Mouse (Mus musculus): Measurements from ENCODE around the gene Sync. TPM values are rescaled to one million over a fixed set of nuclear protein-coding genes. Genes with fewer than 3 reads are reported as not detected.

Gene Sync
- polyA plus RNA-seq, 1 experiment from 2014 or later, result 0.50 TPM

DNA sequence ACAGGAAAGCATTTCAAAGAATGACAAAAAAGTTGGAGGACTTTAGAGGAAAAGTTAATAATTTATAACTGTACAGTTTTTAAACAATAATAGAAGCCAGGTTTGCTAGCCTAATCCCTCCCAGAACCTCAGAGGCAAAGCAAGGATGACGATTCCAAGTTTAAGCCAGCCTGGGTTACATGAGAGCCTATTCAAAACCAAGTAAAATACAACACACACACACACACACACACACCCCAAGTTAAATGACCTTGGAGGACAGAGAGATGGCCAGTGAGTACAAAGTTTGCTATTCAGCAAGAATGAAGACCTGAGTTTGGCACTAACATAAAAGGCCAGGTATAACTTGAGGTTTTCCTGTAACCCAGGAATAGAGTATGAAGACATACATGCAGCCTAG lies 38.8 kb downstream of the Sync start:
- no peak for DNase-seq (ENCODE audit: extremely low spot score, low spot score)
- H3K27me3 ChIP-seq (ENCODE audit: poor library complexity, severe bottlenecking), result no peaks in the 10 kb centered on the region
- no peak overlapping the region for H3K27ac ChIP-seq
- WGBS, result 77% methylated on average over 1 of the region's 1 CpGs
- H3K4me3 ChIP-seq, result no peak overlapping the region
- peaks cover 5% of the 10 kb centered on the region; the same call in 1 of the 2 replicates for H3K4me1 ChIP-seq
- H3K9me3 ChIP-seq, result no peaks in the 10 kb centered on the region
- H3K36me3 ChIP-seq (replicated peaks), result peaks cover 100% of the 10 kb centered on the region

DNA sequence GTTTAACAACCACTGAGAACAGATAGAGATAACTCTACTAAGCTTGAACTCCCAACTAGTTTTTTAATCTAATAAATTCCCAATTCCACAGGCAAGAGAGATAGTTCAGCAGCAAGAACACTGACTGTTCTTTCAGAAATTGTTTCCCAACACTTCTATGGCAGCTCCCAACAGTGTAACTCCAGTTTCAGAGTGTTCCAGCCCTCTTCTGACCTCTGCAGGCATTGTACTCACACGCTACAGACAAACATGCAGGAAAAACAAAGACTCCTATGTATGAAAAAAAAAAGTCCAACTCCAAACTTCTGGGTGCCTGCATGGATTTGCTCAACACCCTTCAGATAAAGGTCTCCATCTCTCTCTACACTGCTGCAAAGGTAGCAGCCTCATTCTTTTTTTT lies 45.4 kb downstream of the Sync start:
- Histone ChIP-seq H3K36me3 (replicated peaks) (peaks cover 62% of the 10 kb centered on the region), H3K9me3 (no peaks in the 10 kb centered on the region), H3K4me1 (peaks cover 52% of the 10 kb centered on the region), H3K4me3 (peak overlapping the region; percentile 96), H3K27me3 (ENCODE audit: poor library complexity, severe bottlenecking) (no peaks in the 10 kb centered on the region), H3K27ac (no peak overlapping the region)
- DNase-seq (ENCODE audit: extremely low spot score, low spot score), result no peak
- WGBS, result 78% methylated on average over 1 of the region's 1 CpGs

- Histone ChIP-seq H3K4me1 (peaks cover 52% of the 10 kb centered on the region), H3K27me3 (ENCODE audit: poor library complexity, severe bottlenecking) (no peaks in the 10 kb centered on the region), H3K4me3 (peak overlapping the region; percentile 96), H3K9me3 (no peaks in the 10 kb centered on the region), H3K36me3 (replicated peaks) (peaks cover 43% of the 10 kb centered on the region), H3K27ac (peak overlapping the region; percentile 99)
- under 1% methylated on average over 62 of the region's 62 CpGs for WGBS
- DNase-seq (ENCODE audit: extremely low spot score, low spot score), result no peak
These were observed 47.3 kb downstream of the Sync start for GRCm38 (mm10) chr4:129334677-129335215.

- no peaks in the 10 kb centered on the region for H3K9me3 ChIP-seq
- peak; percentile 98 for DNase-seq (ENCODE audit: extremely low spot score, low spot score)
- H3K4me1 ChIP-seq, result peaks cover 52% of the 10 kb centered on the region
- H3K27ac ChIP-seq, result peak within 1 kb of the TSS; percentile 99
- peaks cover 39% of the 10 kb centered on the region for H3K36me3 ChIP-seq (replicated peaks)
- under 1% methylated on average over 73 of the region's 73 CpGs for WGBS
- H3K27me3 ChIP-seq (ENCODE audit: poor library complexity, severe bottlenecking), result no peaks in the 10 kb centered on the region
- H3K4me3 ChIP-seq, result peak within 1 kb of the TSS; percentile 96
These were observed 48.0 kb downstream of the Sync start, which contains the start of the genes Rbbp4 and Zbtb8os for GRCm38 (mm10) chr4:129335216-129336074. Gene Rbbp4, minus strand, starts transcription at chr4:129335370. Gene Zbtb8os, plus strand, starts transcription at chr4:129335695.

GRCm38 (mm10) chr4:129336291-129336690 lies 48.9 kb downstream of the Sync start:
- Histone ChIP-seq H3K36me3 (replicated peaks) (peaks cover 39% of the 10 kb centered on the region), H3K4me3 (peak overlapping the region; percentile 96), H3K9me3 (no peaks in the 10 kb centered on the region), H3K27me3 (ENCODE audit: poor library complexity, severe bottlenecking) (no peaks in the 10 kb centered on the region), H3K27ac (peak overlapping the region; percentile 99), H3K4me1 (peaks cover 46% of the 10 kb centered on the region)
- no peak for DNase-seq (ENCODE audit: extremely low spot score, low spot score)
- 59% methylated on average over 14 of the region's 14 CpGs for WGBS

DNA sequence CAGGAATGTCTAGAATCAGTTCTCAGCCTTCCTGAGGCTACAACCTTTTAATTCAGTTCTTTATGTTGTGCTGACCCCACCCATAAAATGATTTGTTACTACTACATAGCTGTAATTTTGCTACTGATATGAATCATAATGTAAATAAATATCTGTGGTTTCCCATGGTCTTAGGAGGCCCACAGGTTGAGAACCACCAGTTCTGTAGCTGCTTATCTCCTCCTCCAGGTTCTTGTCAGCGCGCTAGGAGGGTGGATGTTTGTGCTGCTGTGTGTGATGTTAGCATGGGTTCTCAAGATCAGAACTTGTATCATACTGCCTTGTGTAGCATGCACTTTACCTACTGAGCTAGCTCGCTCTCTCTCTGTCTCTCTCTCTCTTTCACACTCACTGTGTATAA lies 52.3 kb downstream of the Sync start:
- WGBS, result 96% methylated on average over 3 of the region's 3 CpGs
- Histone ChIP-seq H3K27ac (no peak overlapping the region), H3K36me3 (replicated peaks) (peaks cover 45% of the 10 kb centered on the region), H3K9me3 (no peaks in the 10 kb centered on the region), H3K4me3 (no peak overlapping the region), H3K27me3 (ENCODE audit: poor library complexity, severe bottlenecking) (no peaks in the 10 kb centered on the region), H3K4me1 (peaks cover 17% of the 10 kb centered on the region)
- DNase-seq (ENCODE audit: extremely low spot score, low spot score), result no peak

DNA sequence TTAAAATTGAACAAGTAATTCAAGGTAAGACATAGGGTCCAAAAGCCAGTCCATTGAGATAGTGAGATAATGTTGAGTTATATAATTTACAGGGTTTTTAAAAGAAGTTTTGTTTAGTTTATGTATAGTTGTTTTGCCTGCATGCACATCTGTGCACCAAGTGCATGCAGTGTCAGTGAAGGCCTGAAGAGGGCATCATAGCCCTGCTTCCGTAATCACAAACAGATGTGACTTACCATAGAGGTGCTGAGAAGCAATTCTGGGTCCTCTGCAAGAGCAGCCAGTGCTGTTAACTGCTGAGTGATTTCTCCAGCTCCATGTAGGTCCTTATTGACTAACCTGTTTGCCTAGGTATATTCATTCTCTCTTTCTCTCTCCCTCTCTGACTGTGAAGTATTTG lies 54.5 kb downstream of the Sync start:
- WGBS, result 98% methylated on average over 1 of the region's 1 CpGs
- DNase-seq (ENCODE audit: extremely low spot score, low spot score), result no peak
- peaks cover 9% of the 10 kb centered on the region for H3K4me1 ChIP-seq
- H3K27me3 ChIP-seq (ENCODE audit: poor library complexity, severe bottlenecking), result no peaks in the 10 kb centered on the region
- no peak overlapping the region for H3K27ac ChIP-seq
- H3K36me3 ChIP-seq (replicated peaks), result peaks cover 66% of the 10 kb centered on the region
- H3K4me3 ChIP-seq, result no peak overlapping the region
- no peaks in the 10 kb centered on the region for H3K9me3 ChIP-seq

DNA sequence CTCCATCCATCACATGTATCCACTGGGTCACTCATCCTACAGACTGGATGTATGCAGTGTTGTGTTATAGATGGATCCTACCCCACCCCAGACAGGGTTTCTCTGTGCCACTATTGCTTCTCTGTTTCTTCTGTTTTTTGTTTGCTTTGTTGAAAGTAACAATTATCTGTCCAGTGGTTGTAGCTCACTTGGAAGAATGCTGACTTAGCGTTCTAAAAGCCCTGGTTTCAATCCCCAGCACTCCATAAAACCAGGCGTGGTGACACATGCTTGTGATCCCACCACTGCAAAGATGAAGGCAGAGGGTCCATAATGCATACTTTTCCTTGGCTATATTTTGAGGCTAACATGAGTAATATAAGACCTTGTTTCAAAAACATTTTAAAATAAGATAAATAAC lies 55.3 kb downstream of the Sync start:
- no peak for DNase-seq (ENCODE audit: extremely low spot score, low spot score)
- H3K36me3 ChIP-seq (replicated peaks), result peaks cover 72% of the 10 kb centered on the region
- no peak overlapping the region for H3K27ac ChIP-seq
- WGBS, result 86% methylated on average over 2 of the region's 2 CpGs
- H3K4me1 ChIP-seq, result peaks cover under 1% of the 10 kb centered on the region; the same call in 1 of the 2 replicates
- no peaks in the 10 kb centered on the region for H3K9me3 ChIP-seq
- no peaks in the 10 kb centered on the region for H3K27me3 ChIP-seq (ENCODE audit: poor library complexity, severe bottlenecking)
- no peak overlapping the region for H3K4me3 ChIP-seq

DNA sequence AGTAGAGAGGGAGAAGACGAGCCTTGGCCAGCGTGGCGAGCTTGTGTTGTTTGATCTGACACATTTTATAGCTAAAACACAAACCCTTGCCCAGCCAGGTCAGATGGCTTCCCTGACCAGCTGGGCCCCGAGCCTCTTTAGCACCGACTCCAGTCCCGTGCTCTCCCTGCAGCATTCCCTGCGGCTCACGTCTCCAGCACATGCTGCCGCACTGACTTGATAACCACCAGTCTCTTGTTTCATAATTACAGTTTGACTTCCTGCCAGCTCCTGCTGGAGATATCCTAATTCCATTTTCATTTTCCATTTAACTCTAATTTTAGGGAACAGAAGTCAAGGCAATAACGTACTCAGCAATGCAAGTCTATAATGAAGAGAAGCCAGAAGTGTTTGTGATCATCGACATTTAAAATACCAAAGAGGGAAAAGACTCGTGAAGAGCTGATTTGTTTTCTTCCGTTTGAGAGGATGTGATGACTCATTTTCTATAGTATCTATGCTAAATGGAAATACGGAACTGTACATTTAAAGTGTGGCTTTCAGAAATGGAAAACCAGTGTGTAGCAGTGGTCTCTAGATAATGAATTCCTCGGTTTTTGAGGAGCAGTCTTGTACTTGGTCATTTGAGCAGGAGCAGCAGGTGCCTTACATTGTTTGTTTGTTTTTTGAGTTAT lies 59.2 kb downstream of the Sync start:
- no peak for DNase-seq (ENCODE audit: extremely low spot score, low spot score)
- Histone ChIP-seq H3K27me3 (ENCODE audit: poor library complexity, severe bottlenecking) (no peaks in the 10 kb centered on the region), H3K4me1 (no peaks in the 10 kb centered on the region), H3K27ac (no peak overlapping the region), H3K9me3 (no peaks in the 10 kb centered on the region), H3K4me3 (no peak overlapping the region), H3K36me3 (replicated peaks) (peaks cover 60% of the 10 kb centered on the region)
- 93% methylated on average over 15 of the region's 15 CpGs for WGBS

DNA sequence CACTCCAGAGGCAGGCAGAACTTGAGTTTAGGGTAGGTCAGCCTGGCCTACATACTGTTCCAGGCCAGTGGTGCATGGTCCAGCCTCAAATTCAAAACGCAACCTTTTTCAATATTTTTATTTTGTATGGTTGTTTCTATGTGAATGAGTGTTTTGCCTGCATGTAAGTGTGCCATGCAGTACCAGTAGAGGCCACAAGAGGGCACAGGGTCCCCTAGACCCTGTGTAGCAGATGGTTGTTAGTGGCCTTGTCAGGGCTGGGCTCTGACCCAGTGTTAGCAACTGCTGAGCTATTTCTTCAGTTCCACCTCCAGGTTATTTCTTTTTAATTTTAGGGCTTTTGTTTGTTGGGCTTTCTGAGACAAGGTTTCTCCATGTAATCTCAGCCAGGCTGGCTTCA lies 63.2 kb downstream of the Sync start:
- 14% methylated on average over 1 of the region's 1 CpGs for WGBS
- peaks cover 28% of the 10 kb centered on the region for H3K36me3 ChIP-seq (replicated peaks)

DNA sequence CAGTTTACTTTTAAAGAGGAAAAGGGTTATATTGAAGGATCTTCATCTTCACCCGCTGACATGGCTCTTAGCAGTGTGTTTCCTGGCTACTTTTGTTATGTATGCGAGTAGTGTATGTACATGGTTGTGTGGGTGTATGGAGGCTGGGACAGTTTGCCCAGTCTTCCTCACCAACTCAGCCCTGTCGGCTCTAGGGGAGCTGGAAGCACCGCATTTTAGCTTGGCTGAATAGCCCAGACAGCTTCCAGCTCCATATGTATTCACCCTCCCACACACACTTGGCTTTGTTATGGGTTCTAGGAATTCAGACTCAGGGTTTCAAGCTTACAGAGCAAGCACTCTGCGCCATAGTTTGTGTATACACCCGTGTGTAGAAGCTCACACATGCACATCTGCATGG lies 63.7 kb downstream of the Sync start:
- Histone ChIP-seq H3K9me3 (no peaks in the 10 kb centered on the region), H3K27ac (no peak overlapping the region), H3K4me1 (no peaks in the 10 kb centered on the region), H3K4me3 (no peak overlapping the region), H3K27me3 (ENCODE audit: poor library complexity, severe bottlenecking) (no peaks in the 10 kb centered on the region), H3K36me3 (replicated peaks) (peaks cover 28% of the 10 kb centered on the region)
- no peak for DNase-seq (ENCODE audit: extremely low spot score, low spot score)
- 74% methylated on average over 6 of the region's 6 CpGs for WGBS

More for the DNA sequence above, 63.2 kb downstream of the Sync start:
- Histone ChIP-seq H3K27ac (no peak overlapping the region), H3K4me1 (no peaks in the 10 kb centered on the region), H3K4me3 (no peak overlapping the region), H3K27me3 (ENCODE audit: poor library complexity, severe bottlenecking) (no peaks in the 10 kb centered on the region), H3K9me3 (no peaks in the 10 kb centered on the region)
- DNase-seq (ENCODE audit: extremely low spot score, low spot score), result peak; percentile 73

DNA sequence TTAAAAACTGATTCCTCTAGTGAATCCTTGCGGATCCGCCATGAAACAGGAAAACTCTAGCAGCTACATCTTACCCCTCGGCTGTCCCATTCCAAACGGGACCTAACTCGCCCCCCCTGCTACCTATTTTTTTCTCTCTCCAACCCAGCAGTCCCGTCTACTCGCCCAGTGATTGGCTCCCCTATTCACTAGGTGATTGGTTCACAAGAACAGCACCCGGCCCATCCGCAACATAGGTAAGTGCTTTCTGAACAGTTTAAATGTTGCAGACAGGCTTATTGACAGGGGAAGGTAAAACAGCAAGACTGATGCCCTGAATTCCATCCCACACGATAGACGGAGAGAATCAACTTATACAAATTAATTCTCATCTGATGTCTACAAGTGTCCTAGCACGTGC lies 65.8 kb downstream of the Sync start:
- DNase-seq (ENCODE audit: extremely low spot score, low spot score), result no peak
- Histone ChIP-seq H3K27me3 (ENCODE audit: poor library complexity, severe bottlenecking) (no peaks in the 10 kb centered on the region), H3K36me3 (replicated peaks) (peaks cover 18% of the 10 kb centered on the region; the same call in 1 of the 2 replicates), H3K4me3 (no peak overlapping the region), H3K4me1 (no peaks in the 10 kb centered on the region), H3K9me3 (no peaks in the 10 kb centered on the region), H3K27ac (no peak overlapping the region)
- WGBS, result 92% methylated on average over 12 of the region's 12 CpGs

- 92% methylated on average over 15 of the region's 15 CpGs for WGBS
- no peak for DNase-seq (ENCODE audit: extremely low spot score, low spot score)
- no peaks in the 10 kb centered on the region for H3K4me1 ChIP-seq
- no peak overlapping the region for H3K27ac ChIP-seq
- no peaks in the 10 kb centered on the region for H3K27me3 ChIP-seq (ENCODE audit: poor library complexity, severe bottlenecking)
- peaks cover 21% of the 10 kb centered on the region; the same call in 1 of the 2 replicates for H3K36me3 ChIP-seq (replicated peaks)
- no peaks in the 10 kb centered on the region for H3K9me3 ChIP-seq
- H3K4me3 ChIP-seq, result no peak overlapping the region
These were observed 66.8 kb downstream of the Sync start for GRCm38 (mm10) chr4:129354236-129354635.

Data from forebrain, embryonic 10.5 days (tissue).